ENCODE assay signal across 9 mouse cellular contexts in genomic region chrX:85676808-85677207, GRCm38 (mm10).
DNase-seq lines count a peak whose midpoint lies in the region; ATAC-seq and TF ChIP-seq lines count a peak whose summit lies in the region.
"Had no signal": no experiment of that assay in that cellular context is flagged by ENCODE, and none has a peak within 500 bp of the region (broad histone marks: within the 10 kb centered on the region; RNA-seq: fewer than 3 reads in every experiment).

No protein-coding gene starts in this region.

- no peak overlapping the region for H3K4me3 ChIP-seq in heart, adult 2 months
- H3K4me3 ChIP-seq in bone marrow, adult 2 months (replicated peaks; ENCODE audit: control insufficient read depth, low read depth, low read length) = no peak overlapping the region
- H3K4me3 ChIP-seq in forebrain, embryonic 12.5 days (replicated peaks) = no peak overlapping the region
- H3K4me3 ChIP-seq: limb, embryonic 15.5 days had no signal

- H3K4me2 ChIP-seq in forebrain, embryonic 12.5 days = no peak overlapping the region
- H3K4me2 ChIP-seq: limb, embryonic 15.5 days had no signal

- DNase-seq in heart, adult 2 months = peak; percentile 4 to 34
- no peak for DNase-seq in heart, adult 11 months
- peak; percentile 64 for DNase-seq in CD4-positive, CD25-positive, alpha-beta regulatory T cell, adult 2 months (ENCODE audit: low read depth, low spot score)
- peak; percentile 27 to 53 for DNase-seq in kidney, postnatal 36 days
- DNase-seq in lung, postnatal 25 days (ENCODE audit: low spot score) = peak; percentile 39
- peak; percentile 65 for DNase-seq in splenic B cell, adult 2 months (ENCODE audit: low read depth, low spot score)

- peak; percentile 55; the same call in 1 of the 2 replicates for ATAC-seq in forebrain, embryonic 12.5 days (ENCODE audit: low FRiP score)

- no peak overlapping the region for H3K27ac ChIP-seq in heart, adult 2 months
- H3K27ac ChIP-seq in bone marrow, adult 2 months (ENCODE audit: control insufficient read depth, insufficient read depth, low read depth, low read length, poor library complexity) = no peak overlapping the region
- no peak overlapping the region for H3K27ac ChIP-seq in forebrain, embryonic 12.5 days
- H3K27ac ChIP-seq: limb, embryonic 15.5 days had no signal

- TF ChIP-seq CTCF in heart, adult 2 months (IDR thresholded peaks at IDR 0.05) = peak; percentile 82
- peak; percentile 33; the same call in 1 of the 2 replicates for TF ChIP-seq CTCF in bone marrow, adult 2 months (IDR thresholded peaks at IDR 0.05; ENCODE audit: control insufficient read depth, insufficient read depth, low read length)

- TF ChIP-seq EP300 in heart, adult 2 months (IDR thresholded peaks at IDR 0.05; ENCODE audit: insufficient read depth, low read depth, low read length) = no peak

- intact Hi-C loops in heart, adult 2 months (cut with DNase I) = loop anchor here (1.0 to 2.0 kb wide), 2 partner anchors 202 to 242 kb away; no protein-coding TSS in a partner anchor

- H3K9me3 ChIP-seq in forebrain, embryonic 12.5 days = no peaks in the 10 kb centered on the region
- H3K9me3 ChIP-seq: limb, embryonic 15.5 days had no signal

- H3K9ac ChIP-seq in heart, adult 2 months (ENCODE audit: low read depth, low read length) = no peak overlapping the region
- no peak overlapping the region for H3K9ac ChIP-seq in forebrain, embryonic 12.5 days
- H3K9ac ChIP-seq: limb, embryonic 15.5 days had no signal

- no peak for TF ChIP-seq POLR2A in heart, adult 2 months (IDR thresholded peaks at IDR 0.05; ENCODE audit: insufficient read depth, low read depth, low read length)
- no peak for TF ChIP-seq POLR2A in bone marrow, adult 2 months (IDR thresholded peaks at IDR 0.05; ENCODE audit: borderline replicate concordance, control insufficient read depth, low read depth, low read length)

- no peaks in the 10 kb centered on the region for H3K4me1 ChIP-seq in heart, adult 2 months (ENCODE audit: control insufficient read depth, insufficient read depth, low read length)
- H3K4me1 ChIP-seq in bone marrow, adult 2 months (ENCODE audit: control insufficient read depth, insufficient read depth, low read length) = no peaks in the 10 kb centered on the region
- H3K4me1 ChIP-seq in forebrain, embryonic 12.5 days = no peaks in the 10 kb centered on the region
- H3K4me1 ChIP-seq: limb, embryonic 15.5 days had no signal

- no peaks in the 10 kb centered on the region for H3K79me2 ChIP-seq in heart, adult 2 months (replicated peaks; ENCODE audit: control insufficient read depth, insufficient read depth, low read length)

- H3K27me3 ChIP-seq in heart, adult 2 months (ENCODE audit: control insufficient read depth, insufficient read depth, low read length) = no peaks in the 10 kb centered on the region
- no peaks in the 10 kb centered on the region for H3K27me3 ChIP-seq in forebrain, embryonic 12.5 days
- H3K27me3 ChIP-seq in splenic B cell, adult 2 months (ENCODE audit: control insufficient read depth, insufficient read depth, low read length, poor library complexity, severe bottlenecking) = no peaks in the 10 kb centered on the region
- H3K27me3 ChIP-seq: limb, embryonic 15.5 days had no signal

- H3K36me3 ChIP-seq in heart, adult 2 months (ENCODE audit: control insufficient read depth, insufficient read depth, low read length) = no peaks in the 10 kb centered on the region
- H3K36me3 ChIP-seq in forebrain, embryonic 12.5 days (replicated peaks) = no peaks in the 10 kb centered on the region
- H3K36me3 ChIP-seq in splenic B cell, adult 2 months (ENCODE audit: control insufficient read depth, insufficient read depth, low read length, poor library complexity, severe bottlenecking) = no peaks in the 10 kb centered on the region
- H3K36me3 ChIP-seq: limb, embryonic 15.5 days had no signal

- 14% methylated on average over 7 of the region's 7 CpGs for WGBS in heart, adult 2 months
- WGBS in bone marrow, adult 2 months = 16% methylated on average over 7 of the region's 7 CpGs
- 20% methylated on average over 7 of the region's 7 CpGs for WGBS in forebrain, embryonic 12.5 days
